Mouse (Mus musculus) neural tube, embryonic 14.5 days (tissue): ENCODE data around the gene Wdr43. TPM values are rescaled to one million over a fixed set of nuclear protein-coding genes. Genes with fewer than 3 reads are reported as not detected.

Source experiments
- ATAC-seq: fragments of 200-750 bp; cut with Nextera tagmentation; 2 replicates; pipeline ENCODE4 v1.8.0; 2017; ENCODE audit warnings: low read depth, mild to moderate bottlenecking, moderate TSS enrichment, moderate library complexity
- H3K27ac ChIP-seq: fragments of 300-500 bp; sonication (generic); 2 replicates; pipeline ENCODE4 v1.5.1; 2014; ENCODE audit warnings: low read depth, mild to moderate bottlenecking, control low read depth, low read length, moderate library complexity, mixed read lengths
- H3K27me3 ChIP-seq: fragments of 300-500 bp; sonication (generic); 2 replicates; pipeline ENCODE4 v1.6.1; 2014; ENCODE audit warnings: low read length; ENCODE audit not compliant: control insufficient read depth, insufficient read depth
- H3K36me3 ChIP-seq: fragments of 300-500 bp; sonication (generic); 2 replicates; pipeline ENCODE4 v1.6.1; 2014; ENCODE audit warnings: low read length, mixed read lengths; ENCODE audit not compliant: control insufficient read depth, insufficient read depth
- H3K4me1 ChIP-seq: fragments of 300-500 bp; sonication (generic); 2 replicates; pipeline ENCODE4 v1.6.1; 2014; ENCODE audit warnings: low read length; ENCODE audit not compliant: control insufficient read depth, insufficient read depth
- H3K4me2 ChIP-seq: fragments of 300-500 bp; sonication (generic); 2 replicates; pipeline ENCODE4 v1.6.1; 2014; ENCODE audit warnings: mild to moderate bottlenecking, low read depth, low read length, control low read depth
- H3K4me3 ChIP-seq: fragments of 300-500 bp; sonication (generic); 2 replicates; pipeline ENCODE4 v1.5.1; 2014; ENCODE audit warnings: low read depth, low read length, control low read depth, mixed read lengths
- H3K9ac ChIP-seq: fragments of 300-500 bp; sonication (generic); replicated peaks from 2 replicates; pipeline ENCODE4 v1.6.1; 2014; ENCODE audit warnings: low read depth, mild to moderate bottlenecking, control low read depth, low read length, mixed read lengths
- H3K9me3 ChIP-seq: fragments of 300-500 bp; sonication (generic); 2 replicates; pipeline ENCODE4 v1.6.1; 2016; ENCODE audit warnings: low read length; ENCODE audit not compliant: control insufficient read depth
- WGBS: fragments of 180-500 bp; shearing (Covaris S2); extraction: QIAGEN DNeasy Blood & Tissue Kit; methylation state at CpG from one replicate; pipeline ENCODE4 v1.1.7; 2014; 5-methylcytosine and 5-hydroxymethylcytosine counted together
- polyA plus RNA-seq: library from polyadenylated mRNA; unstranded; fragments of >200 nt; fragmentation: Nextera tagmentation; extraction: Ambion mirVana; gene quantifications from 2 replicates; pipeline ENCODE4 v1.2.1, GENCODE M21; 2014

The Wdr43 gene
- polyA plus RNA-seq, 1 experiment from 2014 or later = 50.9 TPM

GRCm38 (mm10) chr17:71673092-71673491 lies 57.4 kb downstream of the Wdr43 start, which contains the start of gene Togaram2:
Togaram2 (plus strand) TSS chr17:71673261.
- ATAC-seq = 0 out of 2 replicates have a peak, but pooled peaks have one; percentile 38
- Histone ChIP-seq H3K27me3 (no peaks in the 10 kb centered on the region), H3K9ac (no peak within 1 kb of the TSS), H3K36me3 (no peaks in the 10 kb centered on the region), H3K4me2 (no peak within 1 kb of the TSS), H3K4me3 (no peak within 1 kb of the TSS), H3K4me1 (no peaks in the 10 kb centered on the region), H3K27ac (no peak within 1 kb of the TSS), H3K9me3 (no peaks in the 10 kb centered on the region)
- 50% methylated on average over 9 of the region's 9 CpGs for WGBS

GRCm38 (mm10) chr17:71673936-71674335 lies 58.2 kb downstream of the Wdr43 start:
- Histone ChIP-seq H3K4me2 (no peak overlapping the region), H3K9me3 (no peaks in the 10 kb centered on the region), H3K4me1 (no peaks in the 10 kb centered on the region), H3K27ac (no peak overlapping the region), H3K4me3 (no peak overlapping the region), H3K36me3 (no peaks in the 10 kb centered on the region), H3K9ac (no peak overlapping the region), H3K27me3 (no peaks in the 10 kb centered on the region)
- 68% methylated on average over 9 of the region's 9 CpGs for WGBS
- ATAC-seq = no peak

GRCm38 (mm10) chr17:71674886-71675285 lies 59.2 kb downstream of the Wdr43 start:
- Histone ChIP-seq H3K36me3 (no peaks in the 10 kb centered on the region), H3K9ac (no peak overlapping the region), H3K9me3 (no peaks in the 10 kb centered on the region), H3K4me3 (no peak overlapping the region), H3K4me1 (no peaks in the 10 kb centered on the region), H3K27ac (no peak overlapping the region), H3K27me3 (no peaks in the 10 kb centered on the region), H3K4me2 (no peak overlapping the region)
- WGBS = 66% methylated on average over 18 of the region's 18 CpGs
- ATAC-seq = no peak

- Histone ChIP-seq H3K27me3 (no peaks in the 10 kb centered on the region), H3K9ac (no peak overlapping the region), H3K4me2 (no peak overlapping the region), H3K4me3 (no peak overlapping the region), H3K9me3 (no peaks in the 10 kb centered on the region), H3K4me1 (no peaks in the 10 kb centered on the region), H3K36me3 (no peaks in the 10 kb centered on the region), H3K27ac (no peak overlapping the region)
- ATAC-seq = no peak
- 88% methylated on average over 14 of the region's 14 CpGs for WGBS
Measured at GRCm38 (mm10) chr17:71681666-71682065, 66.0 kb downstream of the Wdr43 start.

- Histone ChIP-seq H3K4me2 (no peak overlapping the region), H3K9me3 (no peaks in the 10 kb centered on the region), H3K4me3 (no peak overlapping the region), H3K27ac (no peak overlapping the region), H3K9ac (no peak overlapping the region), H3K36me3 (no peaks in the 10 kb centered on the region), H3K4me1 (no peaks in the 10 kb centered on the region), H3K27me3 (no peaks in the 10 kb centered on the region)
- no peak for ATAC-seq
- 87% methylated on average over 4 of the region's 4 CpGs for WGBS
Measured at GRCm38 (mm10) chr17:71682379-71682778, 66.7 kb downstream of the Wdr43 start.

GRCm38 (mm10) chr17:71683281-71683680 lies 67.6 kb downstream of the Wdr43 start:
- no peaks in the 10 kb centered on the region for H3K36me3 ChIP-seq
- no peaks in the 10 kb centered on the region for H3K27me3 ChIP-seq
- 90% methylated on average over 6 of the region's 6 CpGs for WGBS
- H3K27ac ChIP-seq = no peak overlapping the region
- no peak for ATAC-seq
- H3K4me3 ChIP-seq = no peak overlapping the region
- H3K4me1 ChIP-seq = no peaks in the 10 kb centered on the region
- H3K4me2 ChIP-seq = no peak overlapping the region
- H3K9ac ChIP-seq = no peak overlapping the region
- no peaks in the 10 kb centered on the region for H3K9me3 ChIP-seq

GRCm38 (mm10) chr17:71684103-71684608 lies 68.5 kb downstream of the Wdr43 start:
- no peaks in the 10 kb centered on the region for H3K4me1 ChIP-seq

GRCm38 (mm10) chr17:71687436-71687835 lies 71.7 kb downstream of the Wdr43 start:
- H3K27me3 ChIP-seq = no peaks in the 10 kb centered on the region
- H3K4me2 ChIP-seq = no peak overlapping the region
- H3K4me1 ChIP-seq = no peaks in the 10 kb centered on the region
- no peak for ATAC-seq
- H3K36me3 ChIP-seq = no peaks in the 10 kb centered on the region
- WGBS = 63% methylated on average over 9 of the region's 9 CpGs
- H3K9ac ChIP-seq = no peak overlapping the region
- H3K27ac ChIP-seq = no peak overlapping the region
- no peak overlapping the region for H3K4me3 ChIP-seq
- H3K9me3 ChIP-seq = no peaks in the 10 kb centered on the region

More at GRCm38 (mm10) chr17:71684103-71684608, 68.5 kb downstream of the Wdr43 start:
- 71% methylated on average over 5 of the region's 5 CpGs for WGBS
- Histone ChIP-seq H3K9ac (no peak overlapping the region), H3K27ac (no peak overlapping the region), H3K4me3 (no peak overlapping the region), H3K4me2 (no peak overlapping the region), H3K36me3 (no peaks in the 10 kb centered on the region), H3K27me3 (no peaks in the 10 kb centered on the region), H3K9me3 (no peaks in the 10 kb centered on the region)
- ATAC-seq = no peak

GRCm38 (mm10) chr17:71689903-71690302 lies 74.2 kb downstream of the Wdr43 start:
- H3K27me3 ChIP-seq = no peaks in the 10 kb centered on the region
- H3K9me3 ChIP-seq = no peaks in the 10 kb centered on the region
- ATAC-seq = no peak
- no peak overlapping the region for H3K27ac ChIP-seq
- H3K4me2 ChIP-seq = no peak overlapping the region
- H3K4me1 ChIP-seq = no peaks in the 10 kb centered on the region
- WGBS = 78% methylated on average over 5 of the region's 5 CpGs
- H3K9ac ChIP-seq = no peak overlapping the region
- no peak overlapping the region for H3K4me3 ChIP-seq
- H3K36me3 ChIP-seq = no peaks in the 10 kb centered on the region
